Mouse (Mus musculus): ENCODE measurements at regions not wholly inside any gene's neighbourhood (a gene's known extent, or its start where the extent isn't known, plus 50 kb on each side); places are given as distances from the start of the nearest gene placed in this dataset.
A peak's percentile ranks its signal among the peaks of the same experiment; 100 is the strongest.

GRCm38 (mm10) chr8:115825899-115826502 is 118.4 kb upstream of the Maf start:
- 0 out of 2 replicates have a peak overlapping the region, but pooled peaks have one; percentile 25 for H3K4me2 ChIP-seq (replicated peaks; ENCODE audit: low read depth)
- no peak for TF ChIP-seq CTCF (IDR thresholded peaks at IDR 0.05; ENCODE audit: low read depth)
- H3K9me3 ChIP-seq (ENCODE audit: control insufficient read depth), result no peaks in the 10 kb centered on the region
- peaks cover 23% of the 10 kb centered on the region for H3K4me1 ChIP-seq (replicated peaks; ENCODE audit: control insufficient read depth, insufficient read depth, low read length)
- no peaks in the 10 kb centered on the region for H3K27me3 ChIP-seq (replicated peaks; ENCODE audit: control insufficient read depth, insufficient read depth, low read length)
- no peaks in the 10 kb centered on the region for H3K36me3 ChIP-seq (ENCODE audit: control insufficient read depth, insufficient read depth)
- peak overlapping the region; percentile 61 for H3K27ac ChIP-seq (ENCODE audit: low read depth, low read length)
- 21% methylated on average over 5 of the region's 5 CpGs for WGBS
- H3K9ac ChIP-seq (ENCODE audit: low read depth, low read length), result no peak overlapping the region
- H3K4me3 ChIP-seq (ENCODE audit: low read depth, low read length), result no peak overlapping the region
- ATAC-seq, result peak; percentile 56

- TF ChIP-seq CTCF (IDR thresholded peaks at IDR 0.05; ENCODE audit: low read depth), result no peak
- 83% methylated on average over 6 of the region's 6 CpGs for WGBS
- no peaks in the 10 kb centered on the region for H3K27me3 ChIP-seq (replicated peaks; ENCODE audit: control insufficient read depth, insufficient read depth, low read length)
- no peak overlapping the region for H3K9ac ChIP-seq (ENCODE audit: low read depth, low read length)
- no peak overlapping the region for H3K4me3 ChIP-seq (ENCODE audit: low read depth, low read length)
- H3K27ac ChIP-seq (ENCODE audit: low read depth, low read length), result no peak overlapping the region
- H3K9me3 ChIP-seq (ENCODE audit: control insufficient read depth), result no peaks in the 10 kb centered on the region
- H3K4me2 ChIP-seq (replicated peaks; ENCODE audit: low read depth), result no peak overlapping the region
- no peak for ATAC-seq
- no peaks in the 10 kb centered on the region for H3K36me3 ChIP-seq (ENCODE audit: control insufficient read depth, insufficient read depth)
- H3K4me1 ChIP-seq (replicated peaks; ENCODE audit: control insufficient read depth, insufficient read depth, low read length), result peaks cover 17% of the 10 kb centered on the region
Observed at GRCm38 (mm10) chr8:115824478-115824785, 116.8 kb upstream of the Maf start.

- no peak for ATAC-seq
- Histone ChIP-seq H3K9ac (ENCODE audit: low read depth, low read length) (no peak overlapping the region), H3K9me3 (ENCODE audit: control insufficient read depth) (no peaks in the 10 kb centered on the region), H3K4me2 (replicated peaks; ENCODE audit: low read depth) (no peak overlapping the region), H3K4me3 (ENCODE audit: low read depth, low read length) (no peak overlapping the region), H3K27me3 (replicated peaks; ENCODE audit: control insufficient read depth, insufficient read depth, low read length) (no peaks in the 10 kb centered on the region), H3K4me1 (replicated peaks; ENCODE audit: control insufficient read depth, insufficient read depth, low read length) (peaks cover 16% of the 10 kb centered on the region), H3K36me3 (ENCODE audit: control insufficient read depth, insufficient read depth) (no peaks in the 10 kb centered on the region), H3K27ac (ENCODE audit: low read depth, low read length) (no peak overlapping the region)
- no peak for TF ChIP-seq CTCF (IDR thresholded peaks at IDR 0.05; ENCODE audit: low read depth)
- WGBS, result 54% methylated on average over 8 of the region's 8 CpGs
Observed at GRCm38 (mm10) chr8:115823673-115824477, 116.3 kb upstream of the Maf start.

DNA sequence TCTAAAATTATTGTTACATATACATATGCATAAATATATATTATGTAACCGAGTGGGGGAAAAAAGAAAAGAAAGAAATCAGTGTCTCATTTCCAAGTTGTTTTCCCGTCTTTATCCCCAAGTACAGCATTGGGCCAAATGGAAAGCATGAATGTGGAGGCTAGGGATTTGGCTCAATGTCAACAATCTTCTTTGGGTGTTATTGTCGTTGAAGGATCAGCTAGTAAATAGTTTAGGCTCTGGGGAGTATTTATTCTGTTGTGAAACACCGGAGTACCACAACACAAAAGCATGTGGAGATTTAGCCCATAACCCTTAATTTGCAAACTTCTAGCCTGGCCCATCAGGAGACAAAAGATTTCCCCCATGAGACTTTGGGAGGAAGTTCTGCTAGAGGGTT is 105.8 kb upstream of the Maf start:
- WGBS, result 65% methylated on average over 4 of the region's 4 CpGs
- Histone ChIP-seq H3K4me3 (ENCODE audit: low read depth, low read length) (no peak overlapping the region), H3K27ac (ENCODE audit: low read depth, low read length) (no peak overlapping the region), H3K4me1 (replicated peaks; ENCODE audit: control insufficient read depth, insufficient read depth, low read length) (no peaks in the 10 kb centered on the region), H3K4me2 (replicated peaks; ENCODE audit: low read depth) (no peak overlapping the region), H3K9ac (ENCODE audit: low read depth, low read length) (no peak overlapping the region), H3K36me3 (ENCODE audit: control insufficient read depth, insufficient read depth) (no peaks in the 10 kb centered on the region), H3K27me3 (replicated peaks; ENCODE audit: control insufficient read depth, insufficient read depth, low read length) (no peaks in the 10 kb centered on the region), H3K9me3 (ENCODE audit: control insufficient read depth) (no peaks in the 10 kb centered on the region)
- ATAC-seq, result no peak
- no peak for TF ChIP-seq CTCF (IDR thresholded peaks at IDR 0.05; ENCODE audit: low read depth)

DNA sequence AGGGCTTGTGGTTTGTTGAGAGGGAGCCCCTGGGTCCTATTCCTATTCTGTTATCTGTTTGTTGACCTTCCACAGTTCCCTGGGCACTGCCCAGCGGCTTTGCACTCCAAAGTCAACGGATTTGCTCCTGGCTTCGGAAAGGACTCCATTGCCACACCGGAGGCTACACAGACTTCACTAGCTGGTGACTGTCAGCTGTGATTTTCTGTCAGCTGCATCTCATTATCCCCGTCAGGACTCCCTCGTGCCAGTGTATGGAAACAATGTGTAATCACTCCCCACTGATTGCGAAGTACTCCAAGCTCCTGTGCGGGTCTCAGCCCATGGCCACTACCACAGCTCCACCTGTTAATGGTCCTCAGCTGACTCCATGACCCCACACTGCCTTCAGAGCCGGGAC is 99.0 kb upstream of the Maf start:
- no peaks in the 10 kb centered on the region for H3K27me3 ChIP-seq (replicated peaks; ENCODE audit: control insufficient read depth, insufficient read depth, low read length)
- 59% methylated on average over 9 of the region's 9 CpGs for WGBS
- ATAC-seq, result no peak
- no peaks in the 10 kb centered on the region for H3K9me3 ChIP-seq (ENCODE audit: control insufficient read depth)
- 0 out of 2 replicates have a peak, but pooled peaks cover 5% of the 10 kb centered on the region for H3K4me1 ChIP-seq (replicated peaks; ENCODE audit: control insufficient read depth, insufficient read depth, low read length)
- no peak for TF ChIP-seq CTCF (IDR thresholded peaks at IDR 0.05; ENCODE audit: low read depth)
- no peak overlapping the region for H3K27ac ChIP-seq (ENCODE audit: low read depth, low read length)
- no peaks in the 10 kb centered on the region for H3K36me3 ChIP-seq (ENCODE audit: control insufficient read depth, insufficient read depth)
- no peak overlapping the region for H3K9ac ChIP-seq (ENCODE audit: low read depth, low read length)
- H3K4me3 ChIP-seq (ENCODE audit: low read depth, low read length), result no peak overlapping the region
- H3K4me2 ChIP-seq (replicated peaks; ENCODE audit: low read depth), result no peak overlapping the region

GRCm38 (mm10) chr8:115806139-115806538 is 98.5 kb upstream of the Maf start:
- H3K4me1 ChIP-seq (replicated peaks; ENCODE audit: control insufficient read depth, insufficient read depth, low read length), result 0 out of 2 replicates have a peak, but pooled peaks cover 5% of the 10 kb centered on the region
- H3K36me3 ChIP-seq (ENCODE audit: control insufficient read depth, insufficient read depth), result no peaks in the 10 kb centered on the region
- no peak for TF ChIP-seq CTCF (IDR thresholded peaks at IDR 0.05; ENCODE audit: low read depth)
- WGBS, result 41% methylated on average over 6 of the region's 6 CpGs
- no peak overlapping the region for H3K27ac ChIP-seq (ENCODE audit: low read depth, low read length)
- H3K27me3 ChIP-seq (replicated peaks; ENCODE audit: control insufficient read depth, insufficient read depth, low read length), result no peaks in the 10 kb centered on the region
- no peaks in the 10 kb centered on the region for H3K9me3 ChIP-seq (ENCODE audit: control insufficient read depth)
- H3K4me3 ChIP-seq (ENCODE audit: low read depth, low read length), result no peak overlapping the region
- no peak for ATAC-seq
- H3K9ac ChIP-seq (ENCODE audit: low read depth, low read length), result no peak overlapping the region
- no peak overlapping the region for H3K4me2 ChIP-seq (replicated peaks; ENCODE audit: low read depth)

Data from intestine, postnatal 0 days (tissue).